Mouse (Mus musculus): ENCODE data around the gene Plekhg6. TPM values are rescaled to one million over a fixed set of nuclear protein-coding genes. Genes with fewer than 3 reads are reported as not detected.

Gene Plekhg6
- polyA plus RNA-seq, 1 experiment from 2014 or later: 6.3 TPM

DNA sequence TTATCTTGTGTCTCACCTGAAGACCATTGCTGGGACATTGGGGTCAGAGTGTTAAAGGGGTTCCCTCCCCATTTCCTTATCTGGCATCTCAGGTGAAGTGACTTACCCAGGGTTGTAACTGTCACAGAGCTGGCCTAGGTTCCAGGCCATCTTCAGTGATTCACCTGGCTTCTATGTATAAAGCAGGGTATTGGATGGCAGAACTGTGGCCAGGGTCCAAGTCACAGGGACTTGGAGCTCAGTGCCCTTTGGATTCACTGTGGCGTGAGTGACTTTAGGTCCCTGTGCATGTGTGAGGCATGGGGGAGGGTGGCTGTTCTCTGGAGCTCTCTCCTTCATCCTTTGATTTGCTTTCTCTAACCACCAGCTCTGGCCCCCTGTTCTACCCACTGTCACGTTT is 34.6 kb downstream of the Plekhg6 start:
- ATAC-seq (ENCODE audit: insufficient read depth, low FRiP score): no peak
- H3K36me3 ChIP-seq (ENCODE audit: control insufficient read depth, insufficient read depth, low read length): no peaks in the 10 kb centered on the region
- no peak overlapping the region for H3K4me3 ChIP-seq (replicated peaks; ENCODE audit: low read length)
- peaks cover 33% of the 10 kb centered on the region for H3K4me1 ChIP-seq (ENCODE audit: control insufficient read depth, insufficient read depth, low read length)
- H3K9ac ChIP-seq (ENCODE audit: low read length): no peak overlapping the region
- no peaks in the 10 kb centered on the region for H3K9me3 ChIP-seq (replicated peaks; ENCODE audit: control insufficient read depth, low read length)
- H3K27me3 ChIP-seq (ENCODE audit: control insufficient read depth, insufficient read depth, low read length): no peaks in the 10 kb centered on the region
- WGBS: 54% methylated on average over 2 of the region's 2 CpGs
- no peak overlapping the region for H3K4me2 ChIP-seq (ENCODE audit: low read depth, low read length)
- peak overlapping the region; percentile 79; the same call in 1 of the 2 replicates for H3K27ac ChIP-seq (ENCODE audit: low read length)

DNA sequence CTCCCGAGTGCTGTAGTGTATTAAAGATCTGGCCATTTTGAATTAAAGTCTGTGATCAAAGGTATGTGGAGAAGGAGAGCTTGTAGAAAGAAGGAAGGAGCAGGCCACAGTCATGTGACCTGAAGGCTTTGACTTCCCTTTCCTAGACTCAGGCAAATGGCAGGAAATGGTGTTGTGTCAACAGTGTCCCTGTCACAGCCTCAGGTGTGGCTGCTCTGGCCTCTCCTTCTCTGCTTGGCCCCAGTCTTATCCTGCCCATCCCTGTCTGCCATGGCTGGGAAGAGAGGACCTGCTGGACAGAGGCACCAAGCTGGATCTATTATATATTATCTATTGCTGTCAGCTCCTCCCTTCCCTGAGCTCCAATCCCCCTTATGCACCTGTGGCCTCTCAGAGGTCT is 35.0 kb downstream of the Plekhg6 start:
- no peaks in the 10 kb centered on the region for H3K9me3 ChIP-seq (replicated peaks; ENCODE audit: control insufficient read depth, low read length)
- no peak for ATAC-seq (ENCODE audit: insufficient read depth, low FRiP score)
- peaks cover 32% of the 10 kb centered on the region for H3K4me1 ChIP-seq (ENCODE audit: control insufficient read depth, insufficient read depth, low read length)
- no peak overlapping the region for H3K4me3 ChIP-seq (replicated peaks; ENCODE audit: low read length)
- no peak overlapping the region for H3K9ac ChIP-seq (ENCODE audit: low read length)
- H3K27ac ChIP-seq (ENCODE audit: low read length): peak overlapping the region; percentile 79
- 77% methylated on average over 1 of the region's 1 CpGs for WGBS
- H3K27me3 ChIP-seq (ENCODE audit: control insufficient read depth, insufficient read depth, low read length): no peaks in the 10 kb centered on the region
- no peak overlapping the region for H3K4me2 ChIP-seq (ENCODE audit: low read depth, low read length)
- no peaks in the 10 kb centered on the region for H3K36me3 ChIP-seq (ENCODE audit: control insufficient read depth, insufficient read depth, low read length)

GRCm38 (mm10) chr6:125344866-125345265 is 35.7 kb downstream of the Plekhg6 start:
- no peak overlapping the region for H3K4me2 ChIP-seq (ENCODE audit: low read depth, low read length)
- ATAC-seq (ENCODE audit: insufficient read depth, low FRiP score): 0 out of 2 replicates have a peak, but pooled peaks have one; percentile 3
- H3K27ac ChIP-seq (ENCODE audit: low read length): peak overlapping the region; percentile 91

GRCm38 (mm10) chr6:125344084-125344483 is 36.5 kb downstream of the Plekhg6 start:
- 19% methylated on average over 8 of the region's 8 CpGs for WGBS
- Histone ChIP-seq H3K4me1 (ENCODE audit: control insufficient read depth, insufficient read depth, low read length) (peaks cover 36% of the 10 kb centered on the region), H3K27me3 (ENCODE audit: control insufficient read depth, insufficient read depth, low read length) (no peaks in the 10 kb centered on the region), H3K9ac (ENCODE audit: low read length) (peak overlapping the region; percentile 63), H3K4me3 (replicated peaks; ENCODE audit: low read length) (no peak overlapping the region), H3K27ac (ENCODE audit: low read length) (peak overlapping the region; percentile 91), H3K9me3 (replicated peaks; ENCODE audit: control insufficient read depth, low read length) (no peaks in the 10 kb centered on the region), H3K36me3 (ENCODE audit: control insufficient read depth, insufficient read depth, low read length) (no peaks in the 10 kb centered on the region), H3K4me2 (ENCODE audit: low read depth, low read length) (peak overlapping the region; percentile 38; the same call in 1 of the 2 replicates)
- peak; percentile 35; the same call in 1 of the 2 replicates for ATAC-seq (ENCODE audit: insufficient read depth, low FRiP score)

More at GRCm38 (mm10) chr6:125344866-125345265, 35.7 kb downstream of the Plekhg6 start:
- H3K27me3 ChIP-seq (ENCODE audit: control insufficient read depth, insufficient read depth, low read length): no peaks in the 10 kb centered on the region
- peak overlapping the region; percentile 63; the same call in 1 of the 2 replicates for H3K9ac ChIP-seq (ENCODE audit: low read length)
- H3K4me1 ChIP-seq (ENCODE audit: control insufficient read depth, insufficient read depth, low read length): peaks cover 36% of the 10 kb centered on the region
- H3K4me3 ChIP-seq (replicated peaks; ENCODE audit: low read length): no peak overlapping the region
- no peaks in the 10 kb centered on the region for H3K36me3 ChIP-seq (ENCODE audit: control insufficient read depth, insufficient read depth, low read length)
- no peaks in the 10 kb centered on the region for H3K9me3 ChIP-seq (replicated peaks; ENCODE audit: control insufficient read depth, low read length)
- 53% methylated on average over 4 of the region's 4 CpGs for WGBS

- Histone ChIP-seq H3K4me2 (ENCODE audit: low read depth, low read length) (no peak overlapping the region), H3K4me1 (ENCODE audit: control insufficient read depth, insufficient read depth, low read length) (peaks cover 31% of the 10 kb centered on the region), H3K36me3 (ENCODE audit: control insufficient read depth, insufficient read depth, low read length) (no peaks in the 10 kb centered on the region), H3K9ac (ENCODE audit: low read length) (no peak overlapping the region; the same call in 1 of the 2 replicates), H3K27ac (ENCODE audit: low read length) (no peak overlapping the region), H3K4me3 (replicated peaks; ENCODE audit: low read length) (no peak overlapping the region), H3K27me3 (ENCODE audit: control insufficient read depth, insufficient read depth, low read length) (no peaks in the 10 kb centered on the region), H3K9me3 (replicated peaks; ENCODE audit: control insufficient read depth, low read length) (no peaks in the 10 kb centered on the region)
- no peak for ATAC-seq (ENCODE audit: insufficient read depth, low FRiP score)
- WGBS: 65% methylated on average over 3 of the region's 3 CpGs
Measured at GRCm38 (mm10) chr6:125342198-125342597, 38.4 kb downstream of the Plekhg6 start.

GRCm38 (mm10) chr6:125340244-125340643 is 40.3 kb downstream of the Plekhg6 start:
- Histone ChIP-seq H3K9me3 (replicated peaks; ENCODE audit: control insufficient read depth, low read length) (no peaks in the 10 kb centered on the region), H3K36me3 (ENCODE audit: control insufficient read depth, insufficient read depth, low read length) (no peaks in the 10 kb centered on the region), H3K4me3 (replicated peaks; ENCODE audit: low read length) (no peak overlapping the region), H3K4me2 (ENCODE audit: low read depth, low read length) (no peak overlapping the region), H3K27ac (ENCODE audit: low read length) (peak overlapping the region; percentile 79), H3K27me3 (ENCODE audit: control insufficient read depth, insufficient read depth, low read length) (no peaks in the 10 kb centered on the region), H3K9ac (ENCODE audit: low read length) (0 out of 2 replicates have a peak overlapping the region, but pooled peaks have one; percentile 26), H3K4me1 (ENCODE audit: control insufficient read depth, insufficient read depth, low read length) (peaks cover 25% of the 10 kb centered on the region)
- 49% methylated on average over 5 of the region's 5 CpGs for WGBS
- ATAC-seq (ENCODE audit: insufficient read depth, low FRiP score): no peak

DNA sequence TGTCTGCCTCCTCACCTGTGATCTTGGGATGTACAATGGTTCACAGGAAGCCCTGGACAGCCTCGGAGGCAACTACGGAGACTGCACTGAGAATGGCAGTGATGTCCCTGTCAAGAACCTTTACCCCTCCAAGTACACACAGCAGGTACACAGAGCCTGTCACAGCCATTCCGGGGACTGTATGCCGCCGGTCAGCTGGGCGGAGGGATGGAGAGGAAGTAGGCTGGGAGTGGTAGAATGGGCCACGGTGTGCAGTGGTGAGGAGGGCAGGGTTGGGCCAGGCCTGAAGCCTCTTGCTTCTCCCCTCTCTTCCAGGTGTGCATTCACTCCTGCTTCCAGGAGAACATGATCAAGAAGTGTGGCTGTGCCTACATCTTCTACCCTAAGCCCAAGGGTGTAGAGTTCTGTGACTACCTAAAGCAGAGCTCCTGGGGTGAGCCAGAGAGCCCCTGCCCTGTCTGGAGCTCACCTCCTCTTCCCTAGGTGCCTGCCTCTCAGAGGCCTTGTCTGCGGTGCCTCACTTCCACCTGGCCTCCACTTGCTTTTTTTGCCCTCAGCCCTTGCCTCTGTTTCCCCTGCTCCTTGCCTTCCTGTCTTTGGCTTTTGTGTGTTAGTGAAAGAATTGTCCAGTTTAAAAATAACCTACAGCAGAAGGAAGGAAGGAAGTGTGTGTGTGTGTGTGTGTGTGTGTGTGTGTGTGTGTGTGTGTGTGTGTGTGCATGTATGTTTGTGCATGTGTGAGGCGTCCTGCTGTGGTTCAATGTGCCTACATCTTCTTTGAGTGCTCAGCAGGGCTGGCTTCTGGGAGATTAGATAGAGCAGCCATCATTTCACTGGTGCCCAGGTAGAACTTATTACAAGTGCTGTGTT is 41.6 kb downstream of the Plekhg6 start:
- peaks cover 17% of the 10 kb centered on the region for H3K4me1 ChIP-seq (ENCODE audit: control insufficient read depth, insufficient read depth, low read length)
- no peak overlapping the region for H3K9ac ChIP-seq (ENCODE audit: low read length)
- no peak overlapping the region for H3K4me3 ChIP-seq (replicated peaks; ENCODE audit: low read length)
- no peaks in the 10 kb centered on the region for H3K27me3 ChIP-seq (ENCODE audit: control insufficient read depth, insufficient read depth, low read length)
- no peaks in the 10 kb centered on the region for H3K9me3 ChIP-seq (replicated peaks; ENCODE audit: control insufficient read depth, low read length)
- no peak overlapping the region for H3K4me2 ChIP-seq (ENCODE audit: low read depth, low read length)
- H3K36me3 ChIP-seq (ENCODE audit: control insufficient read depth, insufficient read depth, low read length): no peaks in the 10 kb centered on the region
- WGBS: 71% methylated on average over 9 of the region's 9 CpGs
- no peak for ATAC-seq (ENCODE audit: insufficient read depth, low FRiP score)
- H3K27ac ChIP-seq (ENCODE audit: low read length): peak overlapping the region; percentile 27; the same call in 1 of the 2 replicates

GRCm38 (mm10) chr6:125334356-125334755 is 46.2 kb downstream of the Plekhg6 start:
- no peaks in the 10 kb centered on the region for H3K36me3 ChIP-seq (ENCODE audit: control insufficient read depth, insufficient read depth, low read length)
- H3K9ac ChIP-seq (ENCODE audit: low read length): no peak overlapping the region
- H3K27ac ChIP-seq (ENCODE audit: low read length): no peak overlapping the region
- ATAC-seq (ENCODE audit: insufficient read depth, low FRiP score): no peak
- no peak overlapping the region for H3K4me2 ChIP-seq (ENCODE audit: low read depth, low read length)
- no peaks in the 10 kb centered on the region for H3K9me3 ChIP-seq (replicated peaks; ENCODE audit: control insufficient read depth, low read length)
- H3K27me3 ChIP-seq (ENCODE audit: control insufficient read depth, insufficient read depth, low read length): no peaks in the 10 kb centered on the region
- no peak overlapping the region for H3K4me3 ChIP-seq (replicated peaks; ENCODE audit: low read length)
- H3K4me1 ChIP-seq (ENCODE audit: control insufficient read depth, insufficient read depth, low read length): peaks cover 6% of the 10 kb centered on the region; the same call in 1 of the 2 replicates
- WGBS: 72% methylated on average over 2 of the region's 2 CpGs

Measured in stomach, embryonic 16.5 days (tissue).